Comparison of ENCODE assay signal across 8 mouse cellular contexts in the genomic region with DNA sequence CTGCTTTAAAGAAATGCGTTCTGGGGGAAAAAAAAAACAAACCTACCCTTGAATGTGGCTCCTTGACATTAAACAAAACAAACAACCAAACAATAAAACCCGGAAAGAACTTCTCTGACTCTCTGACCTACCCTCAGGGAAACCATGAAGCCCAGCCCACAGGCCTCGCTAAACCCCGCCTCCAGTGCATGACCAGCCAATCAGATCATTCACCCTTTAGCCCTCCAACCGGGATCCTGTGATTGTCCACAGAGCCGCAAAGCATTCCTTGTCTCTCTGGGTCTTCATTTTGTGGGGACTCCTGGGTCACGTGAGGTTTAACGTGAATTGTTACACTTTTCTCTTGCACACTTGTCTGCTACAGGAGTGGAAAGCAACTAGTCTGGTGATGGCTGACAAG. TPM values are rescaled to one million over a fixed set of nuclear protein-coding genes. Genes with fewer than 3 reads are reported as not detected.
DNase-seq lines count a peak whose midpoint lies in the region; ATAC-seq and TF ChIP-seq lines count a peak whose summit lies in the region.

No protein-coding gene starts in this region.

- peak overlapping the region; percentile 26 for H3K4me2 ChIP-seq in kidney, embryonic 16.5 days (replicated peaks; ENCODE audit: low read depth, low read length)

- no peak for TF ChIP-seq CTCF in lung, adult 2 months (IDR thresholded peaks at IDR 0.05; ENCODE audit: insufficient read depth, low read length)

- DNase-seq in lung, adult 18-20 months = peak; percentile 51 to 52
- DNase-seq in lung, adult 2 months = no peak
- no peak for DNase-seq in layer of hippocampus, postnatal 10 days (ENCODE audit: low spot score in 2 of 2)
- DNase-seq in urinary bladder, adult 18-20 months (ENCODE audit: low spot score in 2 of 2) = no peak
- DNase-seq in urinary bladder, postnatal 4 days (ENCODE audit: low spot score in 2 of 2) = no peak

- TF ChIP-seq POLR2A in lung, adult 2 months (IDR thresholded peaks at IDR 0.05; ENCODE audit: borderline replicate concordance, extremely low read depth, low read depth, low read length) = no peak

- H3K9ac ChIP-seq in kidney, embryonic 16.5 days (replicated peaks; ENCODE audit: low read length) = no peak overlapping the region

- peaks cover 5% of the 10 kb centered on the region; the same call in 1 of the 2 replicates for H3K9me3 ChIP-seq in kidney, embryonic 16.5 days (ENCODE audit: low read length)

- H3K36me3 ChIP-seq in kidney, embryonic 16.5 days (ENCODE audit: insufficient read depth, low read length) = no peaks in the 10 kb centered on the region

- no peak overlapping the region for H3K4me3 ChIP-seq in lung, adult 2 months (replicated peaks; ENCODE audit: extremely low read depth, low read depth, low read length)
- H3K4me3 ChIP-seq in kidney, embryonic 16.5 days (ENCODE audit: low read length) = no peak overlapping the region

- H3K27me3 ChIP-seq in kidney, embryonic 16.5 days (ENCODE audit: insufficient read depth, low read length) = no peaks in the 10 kb centered on the region

- 28% methylated on average over 8 of the region's 8 CpGs for WGBS in lung, adult 2 months
- WGBS in kidney, embryonic 16.5 days = 31% methylated on average over 8 of the region's 8 CpGs

- ATAC-seq in common myeloid progenitor, adult 5-6 weeks (replicated peaks; ENCODE audit: low read depth, poor library complexity, severe bottlenecking) = peak; percentile 71
- no peak for ATAC-seq in kidney, embryonic 16.5 days (ENCODE audit: low FRiP score, low TSS enrichment)
- peak; percentile 80 for ATAC-seq in megakaryocyte progenitor cell, adult 5-6 weeks (replicated peaks; ENCODE audit: poor library complexity)

- H3K4me1 ChIP-seq in lung, adult 2 months (ENCODE audit: control insufficient read depth, insufficient read depth, low read length) = no peaks in the 10 kb centered on the region
- peaks cover 6% of the 10 kb centered on the region for H3K4me1 ChIP-seq in kidney, embryonic 16.5 days (ENCODE audit: insufficient read depth, low read length)

- H3K27ac ChIP-seq in kidney, embryonic 16.5 days (ENCODE audit: low read length) = no peak overlapping the region

RNA-seq across cellular contexts. Expression of gene Zfp36l1, which starts 37.8 kb away (rescaled TPM):
- 261 and 286 TPM in 2 replicates for polyA plus RNA-seq in lung, adult 2 months (2012; rRNA removed)
- 14.5 and 17.7 TPM in 2 replicates for total RNA-seq in common myeloid progenitor, adult 5-6 weeks (2017)
- polyA plus RNA-seq in kidney, embryonic 16.5 days (2015; fragmentation: Nextera tagmentation; extraction: Ambion mirVana) = 130 and 153 TPM in 2 replicates
- total RNA-seq in megakaryocyte progenitor cell, adult 5-6 weeks (2015) = 8.8 and 14.1 TPM in 2 replicates
- total RNA-seq in megakaryocyte progenitor cell, adult 5-6 weeks (2017) = 1.8 and 2.6 TPM in 2 replicates
- total RNA-seq in layer of hippocampus, postnatal 10 days (2021) = 10 to 100 TPM; 46.9 to 54.7 TPM

Comparison
In these comparisons a context has a peak if more than half of its experiments do, and no peak if none do; other contexts are left out.
1. DNase-seq: peak in lung, adult 18-20 months (2 of 2); none in lung, adult 2 months (single experiment), layer of hippocampus, postnatal 10 days (0 of 2), urinary bladder, adult 18-20 months (0 of 2) and urinary bladder, postnatal 4 days (0 of 2).